Mouse (Mus musculus) lung, postnatal 0 days (tissue): ENCODE measurements around the gene Prdm16.

Experiments
- CTCF ChIP-seq: IDR thresholded peaks from 2 replicates; pipeline ENCODE4 v1.5.1; 2016; ENCODE audit warnings: antibody characterized with exemption, mild to moderate bottlenecking
- EP300 ChIP-seq: IDR thresholded peaks from 2 replicates; pipeline ENCODE4 v1.6.1; 2016; ENCODE audit warnings: antibody characterized with exemption, mild to moderate bottlenecking, control low read depth

- TF ChIP-seq CTCF (no peak), EP300 (no peak)
Observed at GRCm38 (mm10) chr4:154496991-154497390, 139.7 kb downstream of the Prdm16 start.
